Mouse (Mus musculus): ENCODE results near the gene Gnaq. TPM values are rescaled to one million over a fixed set of nuclear protein-coding genes. Genes with fewer than 3 reads are reported as not detected.
A peak's percentile ranks its signal among the peaks of the same experiment; 100 is the strongest.
"Not testable (repeated sequence)": the region's sequence is repeated elsewhere in the genome, so short reads cannot be mapped to it uniquely, and the experiment has no call there.

Gnaq gene
- polyA plus RNA-seq (2012; ENCODE audit: insufficient read depth, insufficient read length, missing spikeins) = 19.4 and 23.8 TPM in 2 replicates

DNA sequence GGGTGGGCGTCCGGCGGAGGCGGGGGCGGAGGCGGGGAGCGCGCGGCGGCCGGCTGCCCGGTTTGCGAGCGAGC is at the start of gene Gnaq:
TSS of gene Gnaq (plus strand) at position 41 of the 74 bp plus-strand sequence.
- H3K4me3 ChIP-seq (ENCODE audit: insufficient read depth, low read depth, low read length) = peak within 1 kb of the TSS; percentile 97
- peak within 1 kb of the TSS; percentile 90 for H3K27ac ChIP-seq (replicated peaks; ENCODE audit: low read depth, low read length)
- H3K4me1 ChIP-seq (ENCODE audit: control insufficient read depth, insufficient read depth, insufficient read length, low read length) = peaks cover 4% of the 10 kb centered on the region; the same call in 1 of the 2 replicates

- H3K27ac ChIP-seq (replicated peaks; ENCODE audit: low read depth, low read length) = peak overlapping the region; percentile 56
- H3K4me3 ChIP-seq (ENCODE audit: insufficient read depth, low read depth, low read length); H3K4me1 ChIP-seq (ENCODE audit: control insufficient read depth, insufficient read depth, insufficient read length, low read length): not testable (repeated sequence)
Measured at GRCm38 (mm10) chr19:16083981-16084630, 48.5 kb upstream of the Gnaq start.

- H3K4me1 ChIP-seq (ENCODE audit: control insufficient read depth, insufficient read depth, insufficient read length, low read length) = no peaks in the 10 kb centered on the region
- no peak overlapping the region for H3K27ac ChIP-seq (replicated peaks; ENCODE audit: low read depth, low read length)
Measured at GRCm38 (mm10) chr19:16085248-16085647, 47.4 kb upstream of the Gnaq start.

DNA sequence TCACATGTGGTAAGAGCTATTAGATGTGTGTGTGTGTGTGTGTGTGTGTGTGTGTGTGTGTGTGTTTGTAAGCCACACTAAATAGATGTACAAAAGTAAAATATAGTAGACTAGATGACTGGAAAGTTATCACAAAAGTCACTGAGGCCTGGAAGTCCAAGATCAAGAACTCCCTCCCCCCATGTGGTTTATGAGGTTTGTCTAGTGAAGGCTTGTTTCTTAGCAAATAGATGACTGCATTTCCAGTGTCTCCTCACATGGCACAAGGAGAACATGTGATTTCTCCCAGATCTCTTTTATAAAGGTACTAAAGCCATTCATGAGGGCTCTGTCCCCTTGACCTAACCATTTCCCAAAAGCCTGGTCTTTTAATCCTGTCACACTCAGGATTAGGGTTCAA is 46.5 kb upstream of the Gnaq start:
- H3K4me1 ChIP-seq (ENCODE audit: control insufficient read depth, insufficient read depth, insufficient read length, low read length) = no peaks in the 10 kb centered on the region
- no peak overlapping the region for H3K4me3 ChIP-seq (ENCODE audit: insufficient read depth, low read depth, low read length)

More at GRCm38 (mm10) chr19:16085248-16085647, 47.4 kb upstream of the Gnaq start:
- H3K4me3 ChIP-seq (ENCODE audit: insufficient read depth, low read depth, low read length) = no peak overlapping the region

GRCm38 (mm10) chr19:16086581-16086980 is 46.0 kb upstream of the Gnaq start:
- Histone ChIP-seq H3K27ac (replicated peaks; ENCODE audit: low read depth, low read length) (no peak overlapping the region), H3K4me1 (ENCODE audit: control insufficient read depth, insufficient read depth, insufficient read length, low read length) (no peaks in the 10 kb centered on the region), H3K4me3 (ENCODE audit: insufficient read depth, low read depth, low read length) (no peak overlapping the region)

More for the DNA sequence above, 46.5 kb upstream of the Gnaq start:
- H3K27ac ChIP-seq (replicated peaks; ENCODE audit: low read depth, low read length) = no peak overlapping the region

GRCm38 (mm10) chr19:16087391-16087790 is 45.2 kb upstream of the Gnaq start:
- no peak overlapping the region for H3K27ac ChIP-seq (replicated peaks; ENCODE audit: low read depth, low read length)
- H3K4me1 ChIP-seq (ENCODE audit: control insufficient read depth, insufficient read depth, insufficient read length, low read length) = no peaks in the 10 kb centered on the region
- no peak overlapping the region for H3K4me3 ChIP-seq (ENCODE audit: insufficient read depth, low read depth, low read length)

- H3K27ac ChIP-seq (replicated peaks; ENCODE audit: low read depth, low read length) = no peak overlapping the region
- no peak overlapping the region for H3K4me3 ChIP-seq (ENCODE audit: insufficient read depth, low read depth, low read length)
- H3K4me1 ChIP-seq (ENCODE audit: control insufficient read depth, insufficient read depth, insufficient read length, low read length) = no peaks in the 10 kb centered on the region
Measured at GRCm38 (mm10) chr19:16093616-16094015, 39.0 kb upstream of the Gnaq start.

DNA sequence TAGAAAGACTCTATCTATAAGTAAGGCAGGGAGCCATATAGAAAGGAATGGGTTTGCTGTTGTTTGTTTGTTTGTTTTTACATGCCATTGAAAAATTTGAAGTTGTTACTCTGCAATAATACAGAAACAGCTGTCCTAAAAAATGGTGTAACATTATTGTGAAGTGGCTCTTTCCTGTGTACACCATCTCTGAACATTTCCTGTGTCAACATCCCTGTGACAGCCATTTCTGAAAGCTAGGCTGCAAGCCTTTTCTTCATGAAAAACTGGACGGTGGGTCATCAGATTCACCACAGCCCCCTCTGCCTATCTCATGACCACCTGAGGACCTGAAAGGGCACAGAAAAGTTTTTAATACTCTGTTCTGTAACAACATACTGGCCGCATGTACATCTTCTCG is 22.7 kb upstream of the Gnaq start:
- H3K4me3 ChIP-seq (ENCODE audit: insufficient read depth, low read depth, low read length) = no peak overlapping the region
- H3K27ac ChIP-seq (replicated peaks; ENCODE audit: low read depth, low read length) = no peak overlapping the region
- H3K4me1 ChIP-seq (ENCODE audit: control insufficient read depth, insufficient read depth, insufficient read length, low read length) = no peaks in the 10 kb centered on the region

- no peak overlapping the region for H3K27ac ChIP-seq (replicated peaks; ENCODE audit: low read depth, low read length)
- no peak overlapping the region for H3K4me3 ChIP-seq (ENCODE audit: insufficient read depth, low read depth, low read length)
- no peaks in the 10 kb centered on the region for H3K4me1 ChIP-seq (ENCODE audit: control insufficient read depth, insufficient read depth, insufficient read length, low read length)
Measured at GRCm38 (mm10) chr19:16110670-16111069, 22.0 kb upstream of the Gnaq start.

DNA sequence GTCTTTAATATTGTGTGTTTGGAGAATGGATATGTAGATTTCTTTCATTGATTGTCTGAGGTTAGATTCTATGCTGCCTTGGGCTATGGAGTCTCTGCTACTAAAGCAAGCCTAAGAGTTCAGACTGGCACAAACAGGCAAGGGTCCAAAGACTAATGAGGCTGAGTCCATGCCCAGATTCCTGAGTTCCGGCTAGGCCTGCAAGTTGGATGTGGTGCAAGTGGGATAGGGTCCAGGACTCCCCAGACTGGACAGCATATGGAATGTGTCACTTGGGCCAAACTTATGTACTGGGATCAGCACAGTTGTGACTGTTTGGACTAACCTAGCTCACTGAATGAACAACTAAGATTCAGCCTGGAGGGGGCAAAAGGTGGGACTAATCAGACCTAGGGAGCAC is 19.3 kb upstream of the Gnaq start:
- no peak overlapping the region for H3K27ac ChIP-seq (replicated peaks; ENCODE audit: low read depth, low read length)
- no peak overlapping the region for H3K4me3 ChIP-seq (ENCODE audit: insufficient read depth, low read depth, low read length)
- no peaks in the 10 kb centered on the region for H3K4me1 ChIP-seq (ENCODE audit: control insufficient read depth, insufficient read depth, insufficient read length, low read length)

- Histone ChIP-seq H3K4me1 (ENCODE audit: control insufficient read depth, insufficient read depth, insufficient read length, low read length) (no peaks in the 10 kb centered on the region), H3K4me3 (ENCODE audit: insufficient read depth, low read depth, low read length) (no peak overlapping the region), H3K27ac (replicated peaks; ENCODE audit: low read depth, low read length) (no peak overlapping the region)
Measured at GRCm38 (mm10) chr19:16118421-16118820, 14.2 kb upstream of the Gnaq start.

- H3K4me1 ChIP-seq (ENCODE audit: control insufficient read depth, insufficient read depth, insufficient read length, low read length) = no peaks in the 10 kb centered on the region
- H3K4me3 ChIP-seq (ENCODE audit: insufficient read depth, low read depth, low read length) = no peak overlapping the region
- H3K27ac ChIP-seq (replicated peaks; ENCODE audit: low read depth, low read length) = no peak overlapping the region
Measured at GRCm38 (mm10) chr19:16121301-16121700, 11.3 kb upstream of the Gnaq start.

- no peak overlapping the region for H3K4me3 ChIP-seq (ENCODE audit: insufficient read depth, low read depth, low read length)
- no peak overlapping the region for H3K27ac ChIP-seq (replicated peaks; ENCODE audit: low read depth, low read length)
- no peaks in the 10 kb centered on the region for H3K4me1 ChIP-seq (ENCODE audit: control insufficient read depth, insufficient read depth, insufficient read length, low read length)
Measured at GRCm38 (mm10) chr19:16128715-16129114, 3.9 kb upstream of the Gnaq start.

DNA sequence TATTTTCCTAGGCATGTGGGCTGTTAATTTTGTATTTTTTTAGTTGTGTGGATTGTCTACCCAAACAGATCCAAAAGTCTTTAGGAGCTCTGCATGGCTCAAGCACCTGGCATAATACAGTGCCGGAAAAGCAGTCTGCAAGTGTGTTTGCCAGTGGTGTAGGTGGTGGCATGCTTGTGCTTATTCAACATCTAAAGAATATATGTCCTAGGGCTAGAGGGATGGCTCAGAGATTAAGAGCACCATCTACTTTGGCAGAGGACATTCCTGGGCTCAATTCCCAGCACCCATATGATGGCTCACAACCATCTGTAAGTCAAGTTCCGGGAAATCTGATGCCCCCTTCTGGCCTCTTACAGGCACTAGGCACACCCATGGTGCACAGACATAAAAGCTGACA is 3.5 kb upstream of the Gnaq start:
- no peaks in the 10 kb centered on the region for H3K4me1 ChIP-seq (ENCODE audit: control insufficient read depth, insufficient read depth, insufficient read length, low read length)
- H3K4me3 ChIP-seq (ENCODE audit: insufficient read depth, low read depth, low read length) = no peak overlapping the region
- no peak overlapping the region for H3K27ac ChIP-seq (replicated peaks; ENCODE audit: low read depth, low read length)

DNA sequence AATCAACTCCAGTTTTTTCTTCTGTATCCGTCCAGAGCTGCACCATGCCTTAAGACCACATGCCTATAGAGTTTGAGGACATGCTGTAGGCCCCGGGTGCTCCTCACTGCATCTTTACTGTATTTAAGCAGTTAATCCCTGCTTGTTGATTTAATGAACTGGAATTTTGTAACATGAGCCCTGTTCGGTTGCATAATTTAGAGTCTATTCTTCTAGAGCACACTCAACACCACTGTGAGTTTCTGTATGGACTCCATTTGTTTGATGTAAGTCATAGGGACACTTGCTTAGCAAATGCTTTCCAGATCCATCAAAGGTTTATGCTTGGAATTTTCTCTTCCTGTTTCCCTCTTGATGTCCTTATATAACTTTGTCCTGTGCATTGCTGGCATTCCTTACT is 2.2 kb upstream of the Gnaq start:
- peaks cover 4% of the 10 kb centered on the region; the same call in 1 of the 2 replicates for H3K4me1 ChIP-seq (ENCODE audit: control insufficient read depth, insufficient read depth, insufficient read length, low read length)
- no peak overlapping the region for H3K4me3 ChIP-seq (ENCODE audit: insufficient read depth, low read depth, low read length)
- H3K27ac ChIP-seq (replicated peaks; ENCODE audit: low read depth, low read length) = no peak overlapping the region

DNA sequence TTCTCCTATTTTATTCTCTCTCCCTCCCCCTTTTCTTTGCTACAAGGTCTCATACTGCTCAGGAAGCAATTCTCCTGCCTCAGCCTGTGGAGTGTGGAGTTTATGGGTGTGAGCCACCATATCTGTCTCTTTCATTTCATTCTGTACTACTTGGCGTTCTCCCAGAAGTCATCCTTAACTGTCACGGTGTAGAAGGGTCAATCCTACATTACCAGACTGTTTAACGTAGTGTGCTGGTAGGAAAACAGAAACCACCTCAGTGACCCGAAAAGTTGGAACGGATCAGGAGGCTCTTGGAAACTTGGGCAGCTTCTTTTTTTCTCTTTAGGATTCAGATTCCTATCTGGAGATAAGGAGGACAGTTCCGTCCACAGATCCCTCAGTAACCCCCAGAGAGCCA is 800 bp upstream of the Gnaq start:
- Histone ChIP-seq H3K4me3 (ENCODE audit: insufficient read depth, low read depth, low read length) (peak overlapping the region; percentile 86), H3K4me1 (ENCODE audit: control insufficient read depth, insufficient read depth, insufficient read length, low read length) (peaks cover 4% of the 10 kb centered on the region; the same call in 1 of the 2 replicates), H3K27ac (replicated peaks; ENCODE audit: low read depth, low read length) (peak overlapping the region; percentile 90)

DNA sequence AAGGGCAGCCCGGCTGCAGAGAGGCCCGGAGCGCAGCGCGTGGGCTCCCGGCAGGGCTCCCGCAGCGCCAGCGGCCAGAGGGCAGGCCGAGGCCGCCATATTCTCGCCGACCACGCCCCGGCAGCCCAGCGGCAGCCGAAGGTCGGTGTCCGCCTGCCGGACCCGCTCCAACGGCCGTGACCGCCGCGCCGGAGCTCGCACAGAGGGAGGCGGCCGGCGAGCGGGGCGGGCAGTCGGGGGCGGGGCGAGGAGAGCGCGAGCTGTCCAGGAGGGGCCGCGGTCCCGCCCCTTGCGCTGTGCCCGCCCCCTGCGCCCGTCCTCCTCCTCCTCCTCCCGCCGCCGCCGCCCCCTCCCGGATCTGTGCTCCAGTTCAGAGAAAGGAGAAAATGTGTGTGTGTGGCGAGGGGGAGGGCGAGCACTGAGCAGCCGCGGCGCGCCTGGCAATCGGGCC is 266 bp upstream of the Gnaq start:
- H3K4me1 ChIP-seq (ENCODE audit: control insufficient read depth, insufficient read depth, insufficient read length, low read length) = peaks cover 4% of the 10 kb centered on the region; the same call in 1 of the 2 replicates
- peak overlapping the region; percentile 97 for H3K4me3 ChIP-seq (ENCODE audit: insufficient read depth, low read depth, low read length)

More for the DNA sequence above, 266 bp upstream of the Gnaq start:
- H3K27ac ChIP-seq (replicated peaks; ENCODE audit: low read depth, low read length) = peak overlapping the region; percentile 90

Data from brown adipose tissue, adult 24 weeks (tissue).